Mouse (Mus musculus) frontal cortex, adult (tissue): ENCODE results near the gene Morn1.
A peak's percentile ranks its signal among the peaks of the same experiment; 100 is the strongest.

Experiments used
- ATAC-seq: cut with Nextera tagmentation; 2 replicates; pipeline ENCODE4 v1.9.2; 2017; ENCODE audit warnings: mild to moderate bottlenecking, moderate library complexity, mixed read lengths; ENCODE audit not compliant: low TSS enrichment

Morn1 gene

GRCm38 (mm10) chr4:155189711-155190139 is 103.3 kb downstream of the Morn1 start:
- ATAC-seq, result no peak

- ATAC-seq, result peak; percentile 31; the same call in 1 of the 2 replicates
These were observed 103.9 kb downstream of the Morn1 start for GRCm38 (mm10) chr4:155190275-155190674.
